Mouse (Mus musculus): ENCODE data around the gene Stard3.

DNA sequence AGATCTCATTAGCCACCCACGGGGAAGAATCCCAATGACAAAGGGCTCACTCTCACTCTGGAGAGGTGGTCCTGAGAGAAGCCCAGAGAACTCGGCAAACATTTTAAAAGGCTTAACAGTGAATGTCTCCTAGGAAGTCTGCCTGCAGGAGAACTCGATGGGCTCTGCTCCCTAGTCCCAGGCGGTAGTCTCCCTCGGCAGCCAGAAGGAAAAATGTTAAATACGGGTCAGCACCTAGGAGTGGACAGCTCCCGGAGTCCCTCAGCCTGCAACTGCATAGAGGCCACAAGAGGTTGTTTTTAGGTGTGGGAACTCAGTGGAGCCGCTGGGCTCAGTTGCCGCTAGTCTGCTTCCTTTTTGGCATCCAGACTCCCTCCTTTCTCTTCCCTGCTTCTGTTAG, 34.2 kb upstream of the Stard3 start:
- no peak for TF ChIP-seq CTCF (IDR thresholded peaks at IDR 0.05; ENCODE audit: insufficient read depth, low read length)
- TF ChIP-seq POLR2A (IDR thresholded peaks at IDR 0.05; ENCODE audit: borderline replicate concordance, extremely low read depth, low read depth, low read length) = no peak
